9 mouse cellular contexts compared by ENCODE assay signal in the genomic region with DNA sequence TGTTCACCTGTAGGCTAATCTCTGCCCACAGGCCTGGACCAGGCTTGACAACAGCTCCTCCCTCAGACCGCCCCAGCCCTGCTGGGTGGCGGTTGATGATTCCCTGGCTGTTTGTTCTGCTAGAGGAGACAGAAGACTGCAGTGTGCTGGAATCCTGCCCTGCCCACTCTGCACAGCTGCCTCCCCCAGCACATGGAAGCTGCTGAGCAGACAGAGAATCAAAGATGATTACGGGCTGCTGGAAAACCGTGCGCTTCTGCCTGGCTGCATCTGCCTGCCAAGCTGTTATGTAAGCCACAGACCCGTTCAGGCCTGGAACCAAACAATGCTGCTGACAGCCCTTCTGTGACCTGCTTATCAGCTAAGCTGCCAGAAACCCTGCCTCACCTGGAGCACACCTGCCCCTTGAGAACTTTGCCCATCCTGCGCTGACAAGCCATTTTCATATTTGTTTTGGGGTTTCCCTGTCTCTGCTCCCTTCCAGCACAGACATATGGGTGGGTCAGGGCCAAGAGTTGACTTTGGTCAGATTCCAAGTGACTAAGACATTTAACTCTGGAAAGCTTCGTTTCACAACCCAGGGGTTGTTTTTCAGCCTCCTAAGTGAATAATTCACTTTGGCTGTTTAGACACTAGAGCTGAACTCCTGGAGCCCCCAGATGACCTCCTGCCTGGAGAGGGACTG. TPM values are rescaled to one million over a fixed set of nuclear protein-coding genes. Genes with fewer than 3 reads are reported as not detected.
A peak's percentile ranks its signal among the peaks of the same experiment; 100 is the strongest.
DNase-seq lines count a peak whose midpoint lies in the region; ATAC-seq and TF ChIP-seq lines count a peak whose summit lies in the region.
"Had no signal": no experiment of that assay in that cellular context is flagged by ENCODE, and none has a peak within 500 bp of the region (broad histone marks: within the 10 kb centered on the region; RNA-seq: fewer than 3 reads in every experiment).

No protein-coding gene starts in this region.

- no peak overlapping the region for H3K9ac ChIP-seq in heart, embryonic 11.5 days (ENCODE audit: low read depth, low read length)
- no peak overlapping the region for H3K9ac ChIP-seq in kidney, embryonic 15.5 days
- H3K9ac ChIP-seq in limb, embryonic 13.5 days, result no peak overlapping the region
- peak overlapping the region; percentile 53; the same call in 1 of the 2 replicates for H3K9ac ChIP-seq in midbrain, embryonic 16.5 days (ENCODE audit: low read depth, low read length)

- TF ChIP-seq CTCF in brain, embryonic 14.5 days (IDR thresholded peaks at IDR 0.05; ENCODE audit: borderline replicate concordance, extremely low read depth, insufficient read depth, insufficient read length), result no peak

- H3K27me3 ChIP-seq in heart, embryonic 11.5 days (ENCODE audit: control insufficient read depth, insufficient read depth, low read length), result no peaks in the 10 kb centered on the region
- no peaks in the 10 kb centered on the region for H3K27me3 ChIP-seq in kidney, embryonic 15.5 days
- H3K27me3 ChIP-seq in limb, embryonic 13.5 days, result no peaks in the 10 kb centered on the region
- no peaks in the 10 kb centered on the region for H3K27me3 ChIP-seq in midbrain, embryonic 16.5 days (ENCODE audit: control insufficient read depth, insufficient read depth, low read depth, low read length)

- no peak for TF ChIP-seq POLR2A in brain, embryonic 14.5 days (IDR thresholded peaks at IDR 0.05; ENCODE audit: borderline replicate concordance, extremely low read depth, insufficient read depth, insufficient read length, poor library complexity, severe bottlenecking)

- 30% methylated on average over 8 of the region's 8 CpGs for WGBS in heart, embryonic 11.5 days (ENCODE audit: insufficient replicate concordance)
- WGBS in kidney, embryonic 15.5 days, result 18% methylated on average over 8 of the region's 8 CpGs
- WGBS in limb, embryonic 13.5 days, result 36% methylated on average over 8 of the region's 8 CpGs
- 22% methylated on average over 8 of the region's 8 CpGs for WGBS in midbrain, embryonic 16.5 days

- H3K27ac ChIP-seq in heart, embryonic 11.5 days (ENCODE audit: low read depth, low read length), result no peak overlapping the region
- peak overlapping the region; percentile 76 for H3K27ac ChIP-seq in kidney, embryonic 15.5 days
- H3K27ac ChIP-seq in limb, embryonic 13.5 days, result no peak overlapping the region
- H3K27ac ChIP-seq in midbrain, embryonic 16.5 days (ENCODE audit: low read length), result peak overlapping the region; percentile 53; the same call in 1 of the 2 replicates

- peak; percentile 42 for ATAC-seq in heart, embryonic 11.5 days (replicated peaks; ENCODE audit: insufficient number of reproducible peaks, low FRiP score, low TSS enrichment)
- peak; percentile 94 for ATAC-seq in kidney, embryonic 15.5 days (replicated peaks; ENCODE audit: low FRiP score)
- ATAC-seq in limb, embryonic 13.5 days (ENCODE audit: low FRiP score, low read depth), result 0 out of 2 replicates have a peak, but pooled peaks have one; percentile 57
- peak; percentile 91 for ATAC-seq in midbrain, embryonic 16.5 days
- no peak for ATAC-seq in megakaryocyte, adult 5-6 weeks (ENCODE audit: poor library complexity, severe bottlenecking)

- no peaks in the 10 kb centered on the region for H3K9me3 ChIP-seq in heart, embryonic 11.5 days (replicated peaks; ENCODE audit: control insufficient read depth, low read length)
- no peaks in the 10 kb centered on the region for H3K9me3 ChIP-seq in kidney, embryonic 15.5 days (replicated peaks)
- no peaks in the 10 kb centered on the region for H3K9me3 ChIP-seq in limb, embryonic 13.5 days
- H3K9me3 ChIP-seq in midbrain, embryonic 16.5 days (replicated peaks; ENCODE audit: control insufficient read depth, low read length, poor library complexity, severe bottlenecking), result no peaks in the 10 kb centered on the region

- peak; percentile 90 for DNase-seq in brain, embryonic 14.5 days (ENCODE audit: low read depth)
- DNase-seq in fat pad, adult 2 months (ENCODE audit: extremely low read depth, low read depth, low spot score), result peak; percentile 72
- DNase-seq in testis, postnatal 10 days (ENCODE audit: low spot score), result peak; percentile 78

- peak overlapping the region; percentile 27 for H3K4me2 ChIP-seq in heart, embryonic 11.5 days
- H3K4me2 ChIP-seq in kidney, embryonic 15.5 days, result peak overlapping the region; percentile 37
- no peak overlapping the region for H3K4me2 ChIP-seq in limb, embryonic 13.5 days (replicated peaks)
- H3K4me2 ChIP-seq in midbrain, embryonic 16.5 days (ENCODE audit: low read length), result no peak overlapping the region

- no peaks in the 10 kb centered on the region for H3K36me3 ChIP-seq in heart, embryonic 11.5 days (ENCODE audit: control insufficient read depth, insufficient read depth, low read length)
- no peaks in the 10 kb centered on the region for H3K36me3 ChIP-seq in kidney, embryonic 15.5 days
- no peaks in the 10 kb centered on the region for H3K36me3 ChIP-seq in limb, embryonic 13.5 days
- no peaks in the 10 kb centered on the region for H3K36me3 ChIP-seq in midbrain, embryonic 16.5 days (ENCODE audit: control insufficient read depth, insufficient read depth, low read length)

- H3K4me3 ChIP-seq in heart, embryonic 11.5 days (ENCODE audit: low read depth, low read length), result no peak overlapping the region
- H3K4me3 ChIP-seq in kidney, embryonic 15.5 days (replicated peaks), result no peak overlapping the region
- no peak overlapping the region for H3K4me3 ChIP-seq in limb, embryonic 13.5 days
- no peak overlapping the region for H3K4me3 ChIP-seq in midbrain, embryonic 16.5 days (ENCODE audit: low read depth, low read length)

- H3K4me1 ChIP-seq in heart, embryonic 11.5 days (ENCODE audit: control insufficient read depth, insufficient read depth, low read length), result peaks cover 3% of the 10 kb centered on the region; the same call in 1 of the 2 replicates
- peaks cover 27% of the 10 kb centered on the region for H3K4me1 ChIP-seq in kidney, embryonic 15.5 days
- peaks cover 17% of the 10 kb centered on the region; the same call in 1 of the 2 replicates for H3K4me1 ChIP-seq in limb, embryonic 13.5 days
- H3K4me1 ChIP-seq in midbrain, embryonic 16.5 days (ENCODE audit: control insufficient read depth, insufficient read depth, low read length), result peaks cover 6% of the 10 kb centered on the region; the same call in 1 of the 2 replicates

RNA-seq across cellular contexts. Expression of a gene that starts 50.7 kb away (rescaled TPM):
- polyA plus RNA-seq in brain, embryonic 14.5 days (2012; rRNA removed), result 0.19 and 0.33 TPM in 2 replicates
- polyA plus RNA-seq in heart, embryonic 11.5 days (2014; fragmentation: Nextera tagmentation; extraction: Ambion mirVana), result not detected in 2 replicates
- polyA plus RNA-seq in kidney, embryonic 15.5 days (2015; fragmentation: Nextera tagmentation; extraction: Ambion mirVana), result 0.26 and 0.28 TPM in 2 replicates
- 1.2 and 1.3 TPM in 2 replicates for polyA plus RNA-seq in limb, embryonic 13.5 days (2015; fragmentation: Nextera tagmentation; extraction: Ambion mirVana)
- 1.2 and 1.3 TPM in 2 replicates for polyA plus RNA-seq in midbrain, embryonic 16.5 days (2015; fragmentation: Nextera tagmentation; extraction: Ambion mirVana)
- not detected in 2 replicates for total RNA-seq in megakaryocyte, adult 5-6 weeks (2015)
- total RNA-seq in megakaryocyte, adult 5-6 weeks (2017), result not detected in 2 replicates
- total RNA-seq: common myeloid progenitor, adult 5-6 weeks had no signal

Comparison
In these comparisons a context has a peak if more than half of its experiments do, and no peak if none do; other contexts are left out.
1. H3K27ac ChIP-seq: peak in kidney, embryonic 15.5 days (single experiment) and midbrain, embryonic 16.5 days (single experiment); none in heart, embryonic 11.5 days (single experiment) and limb, embryonic 13.5 days (single experiment).
2. H3K4me2 ChIP-seq: peak in heart, embryonic 11.5 days (single experiment) and kidney, embryonic 15.5 days (single experiment); none in limb, embryonic 13.5 days (single experiment) and midbrain, embryonic 16.5 days (single experiment).
3. Peak in every context shown above with its lines, with median percentiles within 50 percentile points of each other: DNase-seq.